Mouse (Mus musculus) cortical plate, adult 2 months (tissue): ENCODE measurements at regions not wholly inside any gene's neighbourhood (a gene's known extent, or its start where the extent isn't known, plus 50 kb on each side); places are given as distances from the start of the nearest gene placed in this dataset.

Source experiments
- H3K27ac ChIP-seq: fragments of 200-500 bp; 2 replicates; pipeline ENCODE4 v1.5.1; 2012; ENCODE audit warnings: low read length, control low read depth, inconsistent platforms; ENCODE audit not compliant: insufficient read depth
- H3K4me1 ChIP-seq: fragments of 200-500 bp; 2 replicates; pipeline ENCODE4 v1.6.1; 2011; ENCODE audit warnings: low read length; ENCODE audit not compliant: control insufficient read depth, insufficient read depth
- H3K4me3 ChIP-seq: fragments of 200-500 bp; 2 replicates; pipeline ENCODE4 v1.5.1; 2011; ENCODE audit warnings: mild to moderate bottlenecking, low read length, control low read depth; ENCODE audit not compliant: insufficient read depth
- CTCF ChIP-seq: fragments of 200-500 bp; IDR thresholded peaks from 2 replicates; pipeline ENCODE4 v1.5.1; 2011; ENCODE audit warnings: mild to moderate bottlenecking, control low read depth, low read length; ENCODE audit not compliant: insufficient read depth; ENCODE audit errors: extremely low read depth
- POLR2A ChIP-seq: fragments of 200-500 bp; IDR thresholded peaks from 2 replicates; pipeline ENCODE4 v1.6.1; 2011; ENCODE audit warnings: mild to moderate bottlenecking, low read length, control low read depth; ENCODE audit not compliant: insufficient read depth; ENCODE audit errors: extremely low read depth

- TF ChIP-seq CTCF (no peak), POLR2A (no peak)
Measured at GRCm38 (mm10) chr3:155532075-155532474, 438.8 kb downstream of the Lrriq3 start.

GRCm38 (mm10) chr3:155548204-155548603, 455.0 kb downstream of the Lrriq3 start:
- Histone ChIP-seq H3K27ac (no peak overlapping the region), H3K4me1 (no peaks in the 10 kb centered on the region; the same call in 1 of the 2 replicates), H3K4me3 (no peak overlapping the region)
- TF ChIP-seq POLR2A (no peak), CTCF (no peak)

More at GRCm38 (mm10) chr3:155532075-155532474, 438.8 kb downstream of the Lrriq3 start:
- Histone ChIP-seq H3K4me1 (no peaks in the 10 kb centered on the region), H3K27ac (no peak overlapping the region), H3K4me3 (no peak overlapping the region)

GRCm38 (mm10) chr3:155577111-155577510, 483.9 kb downstream of the Lrriq3 start:
- no peak overlapping the region for H3K4me3 ChIP-seq
- no peak overlapping the region for H3K27ac ChIP-seq
- H3K4me1 ChIP-seq, result no peaks in the 10 kb centered on the region
- no peak for TF ChIP-seq POLR2A
- TF ChIP-seq CTCF, result no peak

- Histone ChIP-seq H3K4me3 (no peak overlapping the region), H3K27ac (no peak overlapping the region), H3K4me1 (no peaks in the 10 kb centered on the region)
- TF ChIP-seq POLR2A, result no peak
Measured at GRCm38 (mm10) chr3:155604001-155604400, 510.8 kb downstream of the Lrriq3 start.
